Mouse (Mus musculus): Measurements from ENCODE around the gene Nthl1.

- no peak for TF ChIP-seq MYOG (IDR thresholded peaks at IDR 0.05; ENCODE audit: control insufficient read depth in 1 of 3, insufficient read depth in 1 of 3, insufficient read length in 2 of 3, low read depth in 2 of 3)
- no peak for TF ChIP-seq POLR2AphosphoS2 (IDR thresholded peaks at IDR 0.05; ENCODE audit: insufficient read length, low read depth)
- no peak for TF ChIP-seq POLR2A (IDR thresholded peaks at IDR 0.05; ENCODE audit: insufficient read length, low read depth)
- no peak for TF ChIP-seq USF1 (IDR thresholded peaks at IDR 0.05; ENCODE audit: low read depth)
Measured at GRCm38 (mm10) chr17:24584520-24584919, 48.0 kb upstream of the Nthl1 start.

All from myocyte (in vitro differentiated cells).